Mouse (Mus musculus) T-helper 2 cell (primary cell): ENCODE data around the gene Dirc2.

Source experiments
- in situ Hi-C: fragments of 300-600 bp; cut with MboI, MseI; formaldehyde crosslinking; loops from one replicate; pipeline ENCODE4 v1.15.1; 2025; ENCODE audit warnings: high pct_unique_total_duplicates

The Dirc2 gene

DNA sequence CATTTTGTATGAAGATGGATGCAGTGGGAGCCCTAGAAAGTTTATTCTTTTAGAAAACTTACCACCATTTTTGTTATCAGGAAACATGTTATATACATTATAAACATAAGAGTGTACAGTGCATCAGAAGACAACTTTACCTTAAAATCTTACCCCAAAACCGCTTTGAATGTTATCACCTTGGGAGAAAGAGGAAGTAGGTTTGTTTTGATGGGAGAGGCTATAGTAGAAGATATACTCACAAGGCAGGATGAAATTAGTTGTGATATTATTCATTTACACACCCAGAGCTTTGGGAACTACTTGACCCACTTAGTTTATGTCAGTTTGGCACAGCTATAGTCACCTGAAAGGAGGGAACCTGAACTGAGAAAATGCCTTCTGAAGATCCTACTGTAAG is 6.7 kb upstream of the Dirc2 start:
- in situ Hi-C loops = no loop called here

GRCm38 (mm10) chr16:35772598-35772997 is 3.4 kb upstream of the Dirc2 start:
- in situ Hi-C loops = loop anchor here (25.0 kb wide), 1 partner anchor 1165 kb away; the partner anchor contains the start of gene Hcls1

DNA sequence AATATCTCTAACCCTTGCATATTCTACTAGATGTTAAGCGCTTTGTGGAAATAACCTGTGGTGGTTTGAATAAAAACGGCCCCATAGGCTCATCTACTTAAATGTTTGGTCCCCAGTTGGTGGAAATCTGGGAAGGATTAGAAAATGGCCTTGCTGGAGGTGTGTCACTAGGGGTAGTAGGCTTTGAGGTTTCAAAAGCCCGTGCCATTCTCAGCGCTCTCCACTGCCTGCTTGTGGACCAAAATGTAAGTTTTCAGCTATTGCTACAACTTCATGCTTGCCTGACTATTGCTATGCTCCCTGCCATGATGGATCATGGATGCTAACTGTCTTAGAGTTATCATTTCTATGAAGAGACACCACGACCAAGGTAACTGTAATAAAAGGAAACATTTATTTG is 2.5 kb upstream of the Dirc2 start:
- in situ Hi-C loops = loop anchor here (25.0 kb wide), 1 partner anchor 1166 kb away; the partner anchor contains the start of gene Hcls1

GRCm38 (mm10) chr16:35771141-35771540 is 2.0 kb upstream of the Dirc2 start:
- in situ Hi-C loops = loop anchor here (25.0 kb wide), 1 partner anchor 1166 kb away; the partner anchor contains the start of gene Hcls1

- in situ Hi-C loops = loop anchor here (25.0 kb wide), 1 partner anchor 1167 kb away; the partner anchor contains the start of gene Hcls1
These were observed 912 bp upstream of the Dirc2 start, which contains the start of gene Hspbap1 for GRCm38 (mm10) chr16:35769878-35770657. Gene Hspbap1, plus strand, starts transcription at chr16:35770375.

GRCm38 (mm10) chr16:35768469-35768784 is 729 bp downstream of the Dirc2 start:
- in situ Hi-C loops = loop anchor here (25.0 kb wide), 1 partner anchor 1169 kb away; the partner anchor contains the start of gene Hcls1

- in situ Hi-C loops = loop anchor here (25.0 kb wide), 1 partner anchor 1171 kb away; the partner anchor contains the start of gene Hcls1
These were observed 2.8 kb downstream of the Dirc2 start for GRCm38 (mm10) chr16:35766366-35766765.

DNA sequence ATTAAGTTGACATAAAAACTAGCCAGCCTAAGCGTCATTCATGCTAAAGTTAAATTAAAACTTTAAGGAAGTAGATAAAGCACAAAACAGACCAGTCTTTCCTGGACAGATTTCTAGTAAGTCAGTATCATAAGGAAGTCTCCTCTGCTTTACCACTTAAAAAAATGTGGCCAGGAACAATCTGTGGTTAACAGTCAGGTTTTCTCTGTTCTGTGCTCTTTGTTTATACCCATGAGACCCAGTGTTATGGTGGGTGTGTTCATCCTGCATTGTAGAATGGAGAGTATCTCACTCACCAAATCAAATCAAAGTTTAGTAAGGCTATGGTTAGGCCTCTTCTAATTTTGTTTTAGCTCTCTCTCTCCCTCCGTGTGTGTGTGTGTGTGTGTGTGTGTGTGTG is 3.7 kb downstream of the Dirc2 start:
- in situ Hi-C loops = loop anchor here (25.0 kb wide), 1 partner anchor 1172 kb away; the partner anchor contains the start of gene Hcls1

DNA sequence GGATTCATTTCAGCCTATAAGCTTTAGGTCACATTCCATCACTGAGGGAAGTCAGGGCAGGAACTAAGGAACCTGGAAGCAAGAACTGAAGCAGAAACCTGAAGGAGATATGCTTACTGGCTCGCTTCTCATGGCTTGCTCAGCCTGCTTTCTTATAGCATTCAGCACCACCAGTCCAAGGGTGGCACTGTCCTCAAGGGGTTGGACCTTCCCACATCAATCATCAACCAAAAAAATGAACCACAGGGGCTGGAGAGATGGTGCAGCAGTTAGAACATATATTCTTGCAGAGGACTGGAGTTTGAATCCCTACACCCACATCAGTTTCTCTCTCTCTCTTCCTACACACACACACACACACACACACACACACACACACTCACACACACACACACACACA is 4.2 kb downstream of the Dirc2 start:
- in situ Hi-C loops = loop anchor here (25.0 kb wide), 1 partner anchor 1172 kb away; the partner anchor contains the start of gene Hcls1

GRCm38 (mm10) chr16:35763590-35764296 is 5.4 kb downstream of the Dirc2 start:
- in situ Hi-C loops = loop anchor here (25.0 kb wide), 1 partner anchor 1174 kb away; the partner anchor contains the start of gene Hcls1

- in situ Hi-C loops = loop anchor here (25.0 kb wide), 1 partner anchor 1178 kb away; the partner anchor contains the start of gene Hcls1
These were observed 9.8 kb downstream of the Dirc2 start for GRCm38 (mm10) chr16:35759401-35759800.

DNA sequence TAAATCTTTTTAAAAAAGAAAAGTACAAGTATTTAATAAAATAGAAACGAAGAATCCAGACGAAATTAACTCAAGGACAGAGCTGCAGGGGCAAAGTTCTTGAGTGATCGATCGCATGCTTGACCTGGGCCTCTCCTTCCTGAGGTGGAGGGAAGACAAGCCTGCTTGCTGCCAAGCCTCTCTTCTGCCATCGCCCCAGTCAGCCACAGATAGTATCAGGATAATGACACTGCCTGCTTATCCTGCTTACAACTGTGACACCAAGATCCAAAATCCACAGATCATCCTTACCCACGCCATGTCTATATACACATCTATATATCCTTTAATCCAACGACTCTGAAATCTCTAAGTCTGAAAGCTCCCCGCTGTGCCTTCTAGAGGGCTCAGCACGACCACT is 12.5 kb downstream of the Dirc2 start:
- in situ Hi-C loops = loop anchor here (25.0 kb wide), 1 partner anchor 1181 kb away; the partner anchor contains the start of gene Hcls1

DNA sequence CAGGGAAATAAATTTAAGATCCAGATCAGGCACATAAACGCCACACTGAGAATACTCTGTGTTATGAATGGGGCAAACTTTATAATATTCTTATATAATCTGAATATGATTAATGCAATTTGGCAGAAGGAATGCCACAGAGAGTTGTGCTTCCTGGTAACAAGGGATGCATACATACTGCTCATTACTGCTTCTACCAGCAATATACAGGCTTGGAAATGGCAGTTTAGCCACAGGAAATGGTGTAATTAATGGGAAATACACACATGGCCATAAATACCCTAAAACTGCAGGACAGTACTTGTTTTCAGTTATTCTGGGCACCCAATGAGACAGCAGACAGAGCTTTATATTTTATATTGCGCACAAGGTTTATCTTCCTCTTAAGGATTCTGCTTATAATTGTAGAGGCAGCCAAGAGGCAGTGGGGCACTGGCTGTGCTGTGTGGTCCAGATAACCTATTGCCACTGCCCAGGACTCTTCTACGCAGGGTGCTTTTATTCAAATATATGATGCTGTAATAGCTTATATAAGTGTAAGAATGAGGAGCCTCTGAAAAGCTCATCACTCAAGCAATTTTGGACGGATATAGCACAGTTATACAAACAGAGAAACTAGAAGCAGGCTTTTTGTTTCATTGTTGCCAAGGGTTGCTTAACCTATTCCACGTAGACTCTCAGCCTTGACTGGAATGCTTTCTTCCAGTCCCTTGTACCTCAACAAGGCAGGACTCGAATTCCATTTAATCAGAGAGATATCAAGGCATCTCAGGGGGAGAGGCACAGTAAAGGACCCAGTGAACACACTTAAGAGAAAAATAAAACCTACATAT is 13.4 kb downstream of the Dirc2 start:
- in situ Hi-C loops = loop anchor here (25.0 kb wide), 1 partner anchor 1182 kb away; the partner anchor contains the start of gene Hcls1

DNA sequence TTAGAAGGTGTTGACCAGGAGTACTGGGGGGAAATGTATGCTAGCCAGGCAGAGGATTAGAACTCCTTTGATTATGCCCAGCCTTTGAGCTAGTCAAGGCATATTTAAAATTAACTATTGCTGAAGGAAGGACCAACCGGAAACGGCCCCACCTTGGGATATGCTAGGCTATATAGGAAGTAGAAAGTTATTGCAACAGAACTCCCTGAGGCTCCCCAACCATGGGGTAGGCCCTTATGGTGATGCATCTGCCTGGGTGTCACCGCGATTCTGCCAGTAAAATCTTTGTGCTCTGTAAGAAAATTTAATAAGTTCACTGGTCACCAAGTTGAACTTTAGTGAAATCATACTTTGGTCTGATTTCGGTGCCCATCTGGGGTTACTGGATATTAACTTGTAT is 15.2 kb downstream of the Dirc2 start:
- in situ Hi-C loops = loop anchor here (25.0 kb wide), 1 partner anchor 1183 kb away; the partner anchor contains the start of gene Hcls1

- in situ Hi-C loops = loop anchor here (25.0 kb wide), 1 partner anchor 1185 kb away; the partner anchor contains the start of gene Hcls1
These were observed 17.3 kb downstream of the Dirc2 start for GRCm38 (mm10) chr16:35751841-35752240.

DNA sequence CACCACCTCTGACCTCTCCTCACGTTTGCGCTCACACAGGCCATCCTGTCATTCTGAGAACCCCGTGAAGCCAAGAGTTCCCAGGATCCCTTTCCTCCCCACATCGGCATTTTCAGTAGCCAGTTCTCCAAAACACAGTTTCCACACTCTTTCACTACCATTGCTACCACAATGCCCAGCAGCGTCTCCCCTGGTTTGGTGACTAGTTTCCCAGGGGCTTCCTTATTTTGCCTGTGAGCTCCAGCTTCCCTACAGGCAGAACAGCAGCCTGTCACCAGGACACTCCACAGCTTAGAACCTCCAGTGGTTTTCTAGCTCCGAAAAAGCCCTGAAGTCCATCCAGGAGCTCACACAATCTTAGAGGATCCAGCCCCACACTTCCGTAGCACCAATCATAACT is 19.8 kb downstream of the Dirc2 start:
- in situ Hi-C loops = no loop called here

DNA sequence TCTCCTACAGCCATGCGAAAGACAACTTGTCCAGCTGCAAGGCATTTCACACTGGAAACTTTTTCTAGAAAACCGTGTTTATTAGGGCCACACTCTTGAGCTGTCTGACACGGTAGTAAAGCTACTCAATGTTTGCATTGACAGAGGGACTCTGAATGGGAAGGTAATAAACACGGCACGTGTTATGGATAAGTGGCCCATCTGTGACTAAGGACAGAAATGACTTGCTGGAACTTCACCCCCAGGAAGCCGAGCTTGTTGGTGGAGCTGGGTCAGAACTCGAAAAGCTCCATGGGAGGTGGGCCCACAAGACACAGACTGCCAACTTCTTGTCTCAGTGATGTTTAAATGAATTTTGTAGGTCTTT is 20.9 kb downstream of the Dirc2 start:
- in situ Hi-C loops = no loop called here

GRCm38 (mm10) chr16:35747417-35748236 is 21.5 kb downstream of the Dirc2 start:
- in situ Hi-C loops = no loop called here

GRCm38 (mm10) chr16:35742251-35742937 is 26.8 kb downstream of the Dirc2 start:
- in situ Hi-C loops = loop anchor here (5.0 kb wide), 1 partner anchor 325 kb away; no protein-coding TSS in a partner anchor
